Mouse (Mus musculus) megakaryocyte, embryonic 14.5 days (primary cell): ENCODE measurements around the gene Vmn1r231.

Experiments used
- FLI1 ChIP-seq: IDR thresholded peaks from 2 replicates; pipeline ENCODE4 v1.6.1; 2012; ENCODE audit warnings: low read length, inconsistent platforms, mixed read lengths
- GATA1 ChIP-seq: IDR thresholded peaks from 3 replicates; pipeline ENCODE4 v1.6.1; 2012; ENCODE audit warnings: mixed read lengths, low read length, inconsistent platforms, borderline replicate concordance

DNA sequence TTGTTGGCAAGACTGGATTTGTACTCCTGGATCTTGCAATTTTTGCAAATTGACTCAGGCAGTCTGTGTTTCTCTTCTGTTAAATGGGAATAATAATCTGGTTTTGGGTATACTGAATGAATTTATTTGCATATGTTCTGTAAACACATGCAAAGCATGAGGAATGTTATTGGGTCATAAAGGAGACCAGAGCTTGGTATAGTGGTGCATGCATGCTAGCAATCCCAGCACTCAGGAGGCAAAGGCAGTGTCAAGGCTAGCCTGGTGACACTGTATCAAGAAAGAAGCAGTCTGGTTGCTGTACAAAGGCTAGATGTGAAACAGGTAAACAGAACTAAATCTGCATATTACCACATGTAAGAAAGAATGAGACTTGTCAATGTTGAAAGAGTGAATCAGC, 41.7 kb upstream of the Vmn1r231 start:
- no peak for TF ChIP-seq FLI1
- no peak for TF ChIP-seq GATA1
